Mouse (Mus musculus) bone marrow macrophage, adult 2 months (primary cell): Measurements from ENCODE around the gene Kdm8.

Experiments used
- CTCF ChIP-seq: IDR thresholded peaks from 2 replicates; pipeline ENCODE4 v1.5.1; 2012; ENCODE audit warnings: low read depth, mild to moderate bottlenecking, low read length, moderate library complexity
- POLR2A ChIP-seq: IDR thresholded peaks from 2 replicates; pipeline ENCODE4 v1.6.1; 2012; ENCODE audit warnings: mild to moderate bottlenecking, low read depth, low read length, borderline replicate concordance

DNA sequence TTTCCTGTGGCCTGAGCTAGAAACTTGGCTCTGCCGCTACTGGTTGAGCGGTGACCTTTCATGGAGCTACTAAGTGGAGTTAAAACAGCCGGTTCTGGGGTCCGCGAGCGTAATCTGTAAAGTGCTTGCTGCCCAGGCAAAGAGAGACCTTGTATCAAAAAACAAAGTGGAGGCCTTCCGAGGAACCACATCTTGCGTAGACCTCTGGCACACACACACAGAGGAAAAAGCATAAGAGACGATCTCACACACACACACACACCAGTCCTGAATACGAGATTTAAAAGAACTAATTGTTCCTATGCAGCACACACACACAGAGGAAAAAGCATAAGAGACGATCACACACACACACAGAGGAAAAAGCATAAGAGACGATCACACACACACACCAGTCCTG, 47.3 kb downstream of the Kdm8 start:
- no peak for TF ChIP-seq POLR2A
- TF ChIP-seq CTCF, result no peak
